Mouse (Mus musculus): Measurements from ENCODE around the gene Fam173a. TPM values are rescaled to one million over a fixed set of nuclear protein-coding genes. Genes with fewer than 3 reads are reported as not detected.
A peak's percentile ranks its signal among the peaks of the same experiment; 100 is the strongest.

Gene Fam173a
- polyA plus RNA-seq, 1 experiment from 2014 or later = 76.0 TPM

- Histone ChIP-seq H3K9me3 (ENCODE audit: control insufficient read depth, low read length) (no peaks in the 10 kb centered on the region), H3K4me2 (ENCODE audit: low read length) (no peak overlapping the region), H3K4me1 (ENCODE audit: control insufficient read depth in 2 of 2, insufficient read depth in 2 of 2, low read length in 2 of 2) (peaks cover 9 to 15% of the 10 kb centered on the region in 2 experiments), H3K4me3 (ENCODE audit: control insufficient read depth in 1 of 2, insufficient read depth in 1 of 2, low read depth in 1 of 2, low read length in 2 of 2) (no peak overlapping the region), H3K27me3 (ENCODE audit: control insufficient read depth, insufficient read depth, low read length) (peaks cover 37% of the 10 kb centered on the region), H3K9ac (ENCODE audit: low read length) (no peak overlapping the region), H3K27ac (replicated peaks in 1 of 2; ENCODE audit: control insufficient read depth in 1 of 2, insufficient read depth in 1 of 2, low read depth in 2 of 2, low read length in 2 of 2) (no peak overlapping the region), H3K36me3 (ENCODE audit: control insufficient read depth, insufficient read depth, low read length) (no peaks in the 10 kb centered on the region)
- ATAC-seq (ENCODE audit: insufficient number of reproducible peaks, insufficient read depth, low FRiP score, low read depth) = no peak
- 84% methylated on average over 4 of the region's 4 CpGs for WGBS
Measured at GRCm38 (mm10) chr17:25806507-25806906, 13.8 kb upstream of the Fam173a start.

GRCm38 (mm10) chr17:25802825-25803517 lies 10.3 kb upstream of the Fam173a start:
- peaks cover 5 to 9% of the 10 kb centered on the region in 2 experiments for H3K4me1 ChIP-seq (ENCODE audit: control insufficient read depth in 2 of 2, insufficient read depth in 2 of 2, low read length in 2 of 2)
- peak overlapping the region; percentile 44 for H3K4me2 ChIP-seq (ENCODE audit: low read length)
- H3K27me3 ChIP-seq (ENCODE audit: control insufficient read depth, insufficient read depth, low read length) = peaks cover 2% of the 10 kb centered on the region
- H3K36me3 ChIP-seq (ENCODE audit: control insufficient read depth, insufficient read depth, low read length) = no peaks in the 10 kb centered on the region
- peak overlapping the region in 1 of 2 experiments; percentile 25; a peak in 1 of 4 replicates for H3K27ac ChIP-seq (replicated peaks in 1 of 2; ENCODE audit: control insufficient read depth in 1 of 2, insufficient read depth in 1 of 2, low read depth in 2 of 2, low read length in 2 of 2)
- H3K9me3 ChIP-seq (ENCODE audit: control insufficient read depth, low read length) = no peaks in the 10 kb centered on the region
- H3K9ac ChIP-seq (ENCODE audit: low read length) = no peak overlapping the region
- no peak overlapping the region for H3K4me3 ChIP-seq (ENCODE audit: control insufficient read depth in 1 of 2, insufficient read depth in 1 of 2, low read depth in 1 of 2, low read length in 2 of 2)
- 12% methylated on average over 10 of the region's 10 CpGs for WGBS
- peak; percentile 82 for ATAC-seq (ENCODE audit: insufficient number of reproducible peaks, insufficient read depth, low FRiP score, low read depth)

- WGBS = 7% methylated on average over 6 of the region's 6 CpGs
- no peak overlapping the region for H3K4me2 ChIP-seq (ENCODE audit: low read length)
- no peak overlapping the region for H3K9ac ChIP-seq (ENCODE audit: low read length)
- H3K4me1 ChIP-seq (ENCODE audit: control insufficient read depth in 2 of 2, insufficient read depth in 2 of 2, low read length in 2 of 2) = peaks cover 12 to 16% of the 10 kb centered on the region in 2 experiments
- no peaks in the 10 kb centered on the region for H3K27me3 ChIP-seq (ENCODE audit: control insufficient read depth, insufficient read depth, low read length)
- H3K27ac ChIP-seq (replicated peaks in 1 of 2; ENCODE audit: control insufficient read depth in 1 of 2, insufficient read depth in 1 of 2, low read depth in 2 of 2, low read length in 2 of 2) = no peak overlapping the region
- H3K4me3 ChIP-seq (ENCODE audit: control insufficient read depth in 1 of 2, insufficient read depth in 1 of 2, low read depth in 1 of 2, low read length in 2 of 2) = no peak overlapping the region
- H3K36me3 ChIP-seq (ENCODE audit: control insufficient read depth, insufficient read depth, low read length) = no peaks in the 10 kb centered on the region
- ATAC-seq (ENCODE audit: insufficient number of reproducible peaks, insufficient read depth, low FRiP score, low read depth) = no peak
- no peaks in the 10 kb centered on the region for H3K9me3 ChIP-seq (ENCODE audit: control insufficient read depth, low read length)
Measured at GRCm38 (mm10) chr17:25801029-25801428, 8.3 kb upstream of the Fam173a start.

GRCm38 (mm10) chr17:25796951-25797369 lies 4.3 kb upstream of the Fam173a start, which contains the start of gene Metrn:
TSS of gene Metrn (minus strand) at chr17:25797136.
- Histone ChIP-seq H3K9me3 (ENCODE audit: control insufficient read depth, low read length) (no peaks in the 10 kb centered on the region), H3K27me3 (ENCODE audit: control insufficient read depth, insufficient read depth, low read length) (no peaks in the 10 kb centered on the region), H3K36me3 (ENCODE audit: control insufficient read depth, insufficient read depth, low read length) (no peaks in the 10 kb centered on the region), H3K9ac (ENCODE audit: low read length) (peak within 1 kb of the TSS; percentile 67), H3K4me2 (ENCODE audit: low read length) (peak within 1 kb of the TSS; percentile 95), H3K4me3 (ENCODE audit: control insufficient read depth in 1 of 2, insufficient read depth in 1 of 2, low read depth in 1 of 2, low read length in 2 of 2) (peak within 1 kb of the TSS; percentile 61 to 86), H3K27ac (replicated peaks in 1 of 2; ENCODE audit: control insufficient read depth in 1 of 2, insufficient read depth in 1 of 2, low read depth in 2 of 2, low read length in 2 of 2) (0 out of 4 replicates have a peak within 1 kb of the TSS, but pooled peaks of 1 of the 2 experiments have one; percentile 24), H3K4me1 (ENCODE audit: control insufficient read depth in 2 of 2, insufficient read depth in 2 of 2, low read length in 2 of 2) (peaks cover 17 to 25% of the 10 kb centered on the region in 2 experiments)
- 2% methylated on average over 35 of the region's 35 CpGs for WGBS
- peak; percentile 69 for ATAC-seq (ENCODE audit: insufficient number of reproducible peaks, insufficient read depth, low FRiP score, low read depth)

GRCm38 (mm10) chr17:25796211-25796771 lies 3.6 kb upstream of the Fam173a start:
- H3K4me3 ChIP-seq (ENCODE audit: control insufficient read depth in 1 of 2, insufficient read depth in 1 of 2, low read depth in 1 of 2, low read length in 2 of 2) = peak overlapping the region; percentile 61 to 86
- no peaks in the 10 kb centered on the region for H3K9me3 ChIP-seq (ENCODE audit: control insufficient read depth, low read length)
- peak overlapping the region; percentile 95 for H3K4me2 ChIP-seq (ENCODE audit: low read length)
- 0 out of 4 replicates have a peak overlapping the region, but pooled peaks of 1 of the 2 experiments have one; percentile 24 for H3K27ac ChIP-seq (replicated peaks in 1 of 2; ENCODE audit: control insufficient read depth in 1 of 2, insufficient read depth in 1 of 2, low read depth in 2 of 2, low read length in 2 of 2)
- no peaks in the 10 kb centered on the region for H3K36me3 ChIP-seq (ENCODE audit: control insufficient read depth, insufficient read depth, low read length)
- ATAC-seq (ENCODE audit: insufficient number of reproducible peaks, insufficient read depth, low FRiP score, low read depth) = no peak
- H3K4me1 ChIP-seq (ENCODE audit: control insufficient read depth in 2 of 2, insufficient read depth in 2 of 2, low read length in 2 of 2) = peaks cover 19 to 30% of the 10 kb centered on the region in 2 experiments
- no peaks in the 10 kb centered on the region for H3K27me3 ChIP-seq (ENCODE audit: control insufficient read depth, insufficient read depth, low read length)
- H3K9ac ChIP-seq (ENCODE audit: low read length) = peak overlapping the region; percentile 67
- 3% methylated on average over 37 of the region's 37 CpGs for WGBS

GRCm38 (mm10) chr17:25795609-25796092 lies 3.0 kb upstream of the Fam173a start, which contains the start of gene AC134908.4:
TSS of gene AC134908.4 (minus strand) at chr17:25795659.
- peaks cover 21 to 36% of the 10 kb centered on the region in 2 experiments for H3K4me1 ChIP-seq (ENCODE audit: control insufficient read depth in 2 of 2, insufficient read depth in 2 of 2, low read length in 2 of 2)
- no peaks in the 10 kb centered on the region for H3K36me3 ChIP-seq (ENCODE audit: control insufficient read depth, insufficient read depth, low read length)
- WGBS = 40% methylated on average over 6 of the region's 6 CpGs
- H3K4me3 ChIP-seq (ENCODE audit: control insufficient read depth in 1 of 2, insufficient read depth in 1 of 2, low read depth in 1 of 2, low read length in 2 of 2) = peak within 1 kb of the TSS; percentile 61 to 86
- H3K4me2 ChIP-seq (ENCODE audit: low read length) = peak within 1 kb of the TSS; percentile 95
- H3K9ac ChIP-seq (ENCODE audit: low read length) = peak within 1 kb of the TSS; percentile 67
- H3K27ac ChIP-seq (replicated peaks in 1 of 2; ENCODE audit: control insufficient read depth in 1 of 2, insufficient read depth in 1 of 2, low read depth in 2 of 2, low read length in 2 of 2) = 0 out of 4 replicates have a peak within 1 kb of the TSS, but pooled peaks of 1 of the 2 experiments have one; percentile 24
- H3K27me3 ChIP-seq (ENCODE audit: control insufficient read depth, insufficient read depth, low read length) = no peaks in the 10 kb centered on the region
- no peak for ATAC-seq (ENCODE audit: insufficient number of reproducible peaks, insufficient read depth, low FRiP score, low read depth)
- H3K9me3 ChIP-seq (ENCODE audit: control insufficient read depth, low read length) = no peaks in the 10 kb centered on the region

GRCm38 (mm10) chr17:25794998-25795397 lies 2.3 kb upstream of the Fam173a start:
- no peak overlapping the region for H3K4me3 ChIP-seq (ENCODE audit: control insufficient read depth in 1 of 2, insufficient read depth in 1 of 2, low read depth in 1 of 2, low read length in 2 of 2)
- H3K27ac ChIP-seq (replicated peaks in 1 of 2; ENCODE audit: control insufficient read depth in 1 of 2, insufficient read depth in 1 of 2, low read depth in 2 of 2, low read length in 2 of 2) = no peak overlapping the region

More at GRCm38 (mm10) chr17:25794998-25795397, 2.3 kb upstream of the Fam173a start:
- no peak for ATAC-seq (ENCODE audit: insufficient number of reproducible peaks, insufficient read depth, low FRiP score, low read depth)
- Histone ChIP-seq H3K27me3 (ENCODE audit: control insufficient read depth, insufficient read depth, low read length) (no peaks in the 10 kb centered on the region), H3K4me2 (ENCODE audit: low read length) (no peak overlapping the region), H3K36me3 (ENCODE audit: control insufficient read depth, insufficient read depth, low read length) (0 out of 2 replicates have a peak, but pooled peaks cover 3% of the 10 kb centered on the region), H3K9ac (ENCODE audit: low read length) (no peak overlapping the region), H3K4me1 (ENCODE audit: control insufficient read depth in 2 of 2, insufficient read depth in 2 of 2, low read length in 2 of 2) (peaks cover 21 to 36% of the 10 kb centered on the region in 2 experiments), H3K9me3 (ENCODE audit: control insufficient read depth, low read length) (no peaks in the 10 kb centered on the region)
- WGBS = 87% methylated on average over 17 of the region's 17 CpGs

All from heart, embryonic 14.5 days (tissue).